Mouse (Mus musculus) heart, postnatal 0 days (tissue): ENCODE measurements around the gene Kank4.

Experiments used
- CTCF ChIP-seq: IDR thresholded peaks from 2 replicates; pipeline ENCODE4 v1.5.1; 2016; ENCODE audit warnings: antibody characterized with exemption, control low read depth, low read depth
- EP300 ChIP-seq: IDR thresholded peaks from 2 replicates; pipeline ENCODE4 v1.6.1; 2016; ENCODE audit warnings: antibody characterized with exemption, low read depth

- TF ChIP-seq CTCF = no peak
- TF ChIP-seq EP300 = no peak
These were observed 23.9 kb downstream of the Kank4 start for GRCm38 (mm10) chr4:98793486-98793885.
